Mouse (Mus musculus): ENCODE results near the gene Nrbf2.

DNA sequence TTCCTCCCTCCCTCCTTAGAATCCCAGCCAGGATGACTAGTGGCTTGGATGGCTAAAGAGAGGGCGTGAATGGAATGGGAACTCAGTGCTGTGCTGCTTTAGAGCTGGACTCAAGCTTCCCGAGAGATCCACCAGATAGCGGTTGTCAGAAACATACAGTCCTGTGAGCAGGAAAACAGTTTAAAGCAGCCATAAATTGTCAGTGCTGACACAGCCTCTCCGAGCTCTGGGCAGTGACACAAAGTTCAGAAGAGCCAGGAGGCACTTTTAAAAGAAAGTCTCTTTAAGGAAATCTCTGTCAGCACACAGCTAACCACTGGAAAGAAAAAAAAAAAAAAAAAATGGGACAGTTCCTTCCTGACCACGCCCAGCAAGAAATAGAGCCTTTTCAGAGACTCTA is 32.8 kb downstream of the Nrbf2 start:
- no peak for TF ChIP-seq EP300 (IDR thresholded peaks at IDR 0.05; ENCODE audit: low read depth)
- no peak for TF ChIP-seq CTCF (IDR thresholded peaks at IDR 0.05; ENCODE audit: low read depth)

Measured in liver, postnatal 0 days (tissue).